Mouse (Mus musculus) brown adipose tissue, adult 24 weeks (tissue): ENCODE measurements around the gene Aftph. TPM values are rescaled to one million over a fixed set of nuclear protein-coding genes. Genes with fewer than 3 reads are reported as not detected.

Experiments
- H3K27ac ChIP-seq: fragments of 200-500 bp; replicated peaks from 2 replicates; pipeline ENCODE4 v1.5.1; 2012; ENCODE audit warnings: low read depth, mild to moderate bottlenecking, low read length
- H3K4me1 ChIP-seq: fragments of 200-500 bp; 2 replicates; pipeline ENCODE4 v1.6.1; 2012; ENCODE audit warnings: low read length, mixed read lengths; ENCODE audit not compliant: control insufficient read depth, insufficient read depth, insufficient read length
- H3K4me3 ChIP-seq: fragments of 200-500 bp; 2 replicates; pipeline ENCODE4 v1.5.1; 2012; ENCODE audit warnings: low read depth, mild to moderate bottlenecking, low read length, moderate library complexity; ENCODE audit not compliant: insufficient read depth
- polyA plus RNA-seq: library from polyadenylated mRNA; stranded (reverse); fragments of >200 nt; gene quantifications from 2 replicates; pipeline ENCODE4 v1.2.4, GENCODE M21; 2012; ENCODE audit not compliant: missing spikeins, insufficient read depth, insufficient read length

The Aftph gene
- polyA plus RNA-seq, 1 experiment = 25.4 TPM

DNA sequence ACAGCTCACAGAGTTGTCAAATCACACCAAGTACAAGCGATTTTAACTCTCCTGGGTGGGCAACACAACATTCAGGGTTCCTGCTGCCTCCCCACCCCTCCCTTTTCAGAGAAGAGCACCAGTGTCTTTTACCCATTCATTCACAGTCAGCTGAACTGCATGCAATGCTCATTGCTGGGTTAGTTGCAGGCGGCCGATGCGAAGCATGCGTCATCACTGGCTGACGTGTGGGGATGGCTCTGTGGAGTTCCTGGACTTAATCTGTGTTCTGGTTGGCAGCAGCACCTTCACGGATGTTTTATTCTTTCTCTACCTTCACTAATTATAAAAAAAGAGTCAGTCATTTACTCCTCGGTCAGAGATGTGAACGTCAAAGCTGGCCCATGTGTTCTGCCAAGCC, 76.5 kb downstream of the Aftph start:
- Histone ChIP-seq H3K27ac (no peak overlapping the region), H3K4me3 (no peak overlapping the region), H3K4me1 (no peaks in the 10 kb centered on the region)

GRCm38 (mm10) chr11:20663580-20664198, 77.7 kb downstream of the Aftph start:
- Histone ChIP-seq H3K4me1 (no peaks in the 10 kb centered on the region), H3K4me3 (no peak overlapping the region), H3K27ac (no peak overlapping the region)

GRCm38 (mm10) chr11:20662811-20663210, 78.6 kb downstream of the Aftph start:
- H3K27ac ChIP-seq = no peak overlapping the region
- no peaks in the 10 kb centered on the region for H3K4me1 ChIP-seq
- no peak overlapping the region for H3K4me3 ChIP-seq

- Histone ChIP-seq H3K4me1 (no peaks in the 10 kb centered on the region), H3K27ac (no peak overlapping the region), H3K4me3 (no peak overlapping the region)
These were observed 79.7 kb downstream of the Aftph start for GRCm38 (mm10) chr11:20661652-20662051.

- no peaks in the 10 kb centered on the region; the same call in 1 of the 2 replicates for H3K4me1 ChIP-seq
- H3K4me3 ChIP-seq = no peak overlapping the region
- H3K27ac ChIP-seq = no peak overlapping the region
These were observed 81.0 kb downstream of the Aftph start for GRCm38 (mm10) chr11:20660111-20661097.

DNA sequence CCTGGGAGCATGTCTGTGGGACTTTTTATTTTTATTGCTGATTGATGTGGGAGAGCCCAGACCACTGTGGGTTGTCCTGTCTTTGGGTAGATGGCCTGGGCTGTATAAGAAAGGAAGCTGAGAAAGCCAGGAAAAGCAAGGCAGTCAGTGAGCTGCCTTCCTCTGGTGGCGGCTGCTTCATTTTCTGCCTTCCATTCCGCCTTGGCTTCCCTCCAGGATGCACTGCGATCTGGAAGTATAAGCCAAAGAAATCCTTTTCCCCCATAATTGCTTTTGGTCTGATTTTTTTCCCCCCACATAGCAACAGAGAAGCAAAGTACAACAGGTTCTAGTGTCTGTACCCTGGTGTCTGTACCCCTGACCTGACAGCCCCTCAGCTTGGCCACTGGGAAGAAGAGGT, 82.3 kb downstream of the Aftph start:
- no peaks in the 10 kb centered on the region; the same call in 1 of the 2 replicates for H3K4me1 ChIP-seq
- no peak overlapping the region for H3K4me3 ChIP-seq
- H3K27ac ChIP-seq = no peak overlapping the region

- Histone ChIP-seq H3K27ac (no peak overlapping the region), H3K4me3 (peak overlapping the region; percentile 19; the same call in 1 of the 2 replicates), H3K4me1 (no peaks in the 10 kb centered on the region; the same call in 1 of the 2 replicates)
These were observed 84.7 kb downstream of the Aftph start for GRCm38 (mm10) chr11:20656711-20657057.

- Histone ChIP-seq H3K27ac (no peak overlapping the region), H3K4me1 (no peaks in the 10 kb centered on the region; the same call in 1 of the 2 replicates), H3K4me3 (peak overlapping the region; percentile 19; the same call in 1 of the 2 replicates)
These were observed 85.3 kb downstream of the Aftph start for GRCm38 (mm10) chr11:20655795-20656710.

DNA sequence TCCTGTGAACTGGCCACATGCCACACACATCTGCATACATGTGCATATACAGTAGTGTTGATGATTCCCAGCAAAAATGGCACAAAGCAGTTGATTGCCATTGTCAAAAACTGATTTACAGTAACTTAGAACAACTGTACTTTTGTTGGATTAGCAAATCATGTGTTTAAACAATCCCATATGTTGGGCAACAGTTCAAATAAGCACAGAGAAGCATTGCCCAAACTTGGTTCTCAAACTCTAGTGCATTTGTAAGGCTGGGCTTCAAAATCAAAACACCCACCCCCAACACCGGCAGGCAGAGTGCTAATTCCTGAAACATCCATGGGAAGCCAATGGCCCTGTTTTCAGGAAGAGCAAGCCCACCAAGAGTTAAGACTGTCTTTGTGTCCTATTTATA, 90.2 kb downstream of the Aftph start:
- H3K4me1 ChIP-seq = peaks cover 8% of the 10 kb centered on the region
- H3K4me3 ChIP-seq = no peak overlapping the region
- H3K27ac ChIP-seq = no peak overlapping the region

DNA sequence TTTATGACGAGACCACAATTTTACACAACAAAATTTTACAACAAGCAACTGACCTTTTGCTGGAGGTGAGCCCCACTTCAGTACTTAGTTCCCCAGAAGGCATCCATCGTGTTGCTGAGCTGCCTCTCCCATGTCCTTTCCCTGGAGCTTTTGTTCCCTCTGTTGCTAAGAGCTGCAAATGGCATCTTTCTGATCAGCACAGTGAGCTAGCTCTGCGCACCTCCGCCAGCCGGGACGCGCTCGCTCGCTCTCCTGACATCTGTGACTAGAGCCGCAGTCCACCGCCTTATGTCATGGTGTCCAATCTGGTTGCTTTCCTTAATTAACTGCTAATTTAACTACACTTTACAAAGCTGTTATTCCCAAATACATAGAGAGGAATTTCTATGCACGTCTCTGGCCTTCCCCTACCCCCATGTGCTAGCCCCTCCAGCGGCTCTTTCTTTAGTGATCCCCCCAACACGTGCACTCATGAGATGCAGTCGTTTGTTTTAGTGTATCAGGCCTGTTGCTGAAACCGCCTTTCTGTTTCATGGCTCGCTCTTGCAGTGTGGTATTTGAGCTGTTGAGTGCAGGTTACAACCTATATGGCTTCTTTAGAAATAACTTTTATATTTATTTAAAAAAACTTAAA, 91.3 kb downstream of the Aftph start:
- H3K27ac ChIP-seq = no peak overlapping the region
- H3K4me3 ChIP-seq = no peak overlapping the region
- H3K4me1 ChIP-seq = peaks cover 10% of the 10 kb centered on the region

- Histone ChIP-seq H3K27ac (no peak overlapping the region), H3K4me3 (no peak overlapping the region)
These were observed 91.9 kb downstream of the Aftph start for GRCm38 (mm10) chr11:20649477-20649876.

GRCm38 (mm10) chr11:20647902-20648625, 93.3 kb downstream of the Aftph start:
- peaks cover 15% of the 10 kb centered on the region for H3K4me1 ChIP-seq
- no peak overlapping the region for H3K27ac ChIP-seq
- H3K4me3 ChIP-seq = no peak overlapping the region

More at GRCm38 (mm10) chr11:20649477-20649876, 91.9 kb downstream of the Aftph start:
- peaks cover 13% of the 10 kb centered on the region for H3K4me1 ChIP-seq

GRCm38 (mm10) chr11:20646986-20647726, 94.2 kb downstream of the Aftph start:
- no peak overlapping the region for H3K27ac ChIP-seq
- no peak overlapping the region for H3K4me3 ChIP-seq

More at GRCm38 (mm10) chr11:20646986-20647726, 94.2 kb downstream of the Aftph start:
- H3K4me1 ChIP-seq = peaks cover 16% of the 10 kb centered on the region
